ENCODE assay signal across 8 mouse cellular contexts in the genomic region with DNA sequence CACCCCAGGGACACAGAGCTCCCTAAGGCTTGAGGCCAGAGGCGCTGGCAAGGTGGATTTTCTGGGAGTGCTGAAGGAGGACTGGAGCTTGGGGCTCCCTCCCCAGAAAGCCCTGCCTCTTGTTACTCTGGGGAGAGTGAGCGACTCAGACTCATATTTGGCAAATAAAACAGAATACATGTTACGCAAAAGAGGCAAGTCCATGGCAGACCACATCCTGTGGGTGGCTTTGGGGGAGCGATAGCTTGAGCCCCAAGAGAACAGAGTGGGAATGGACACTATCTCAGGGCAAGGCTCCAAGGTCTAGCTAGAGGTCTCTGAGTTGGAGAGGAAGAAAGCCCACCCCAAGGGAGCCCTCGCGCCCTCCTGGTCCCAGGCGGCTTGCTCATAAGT. TPM values are rescaled to one million over a fixed set of nuclear protein-coding genes. Genes with fewer than 3 reads are reported as not detected.
DNase-seq lines count a peak whose midpoint lies in the region; ATAC-seq and TF ChIP-seq lines count a peak whose summit lies in the region.

No protein-coding gene starts in this region.

- peaks cover 31% of the 10 kb centered on the region for H3K4me1 ChIP-seq in liver, adult 2 months (ENCODE audit: control insufficient read depth, insufficient read depth, low read length)
- peaks cover 14% of the 10 kb centered on the region for H3K4me1 ChIP-seq in bone marrow, adult 2 months (ENCODE audit: control insufficient read depth, insufficient read depth, low read length)
- H3K4me1 ChIP-seq in intestine, embryonic 16.5 days (ENCODE audit: control insufficient read depth, insufficient read depth, low read length), result peaks cover 53% of the 10 kb centered on the region

- no peak overlapping the region for H3K9ac ChIP-seq in liver, adult 2 months (ENCODE audit: low read depth, low read length)
- peak overlapping the region; percentile 51 for H3K9ac ChIP-seq in intestine, embryonic 16.5 days (ENCODE audit: low read depth, low read length)

- H3ac ChIP-seq in myocyte (ENCODE audit: control insufficient read depth, insufficient read length), result no peak overlapping the region

- no peak for DNase-seq in liver, adult 2 months (ENCODE audit: extremely low read depth, low read depth, low spot score)
- DNase-seq in liver, result no peak
- DNase-seq in left cerebral cortex, postnatal 36 days (ENCODE audit: low spot score in 2 of 2), result no peak
- DNase-seq in cerebellum, postnatal 25 days, result no peak
- no peak for DNase-seq in left cerebral cortex, adult 11 months (ENCODE audit: low spot score)

- no peak for TF ChIP-seq POLR2A in liver, adult 2 months (IDR thresholded peaks at IDR 0.05; ENCODE audit: extremely low read depth, insufficient read depth, low read length)
- TF ChIP-seq POLR2A in bone marrow, adult 2 months (IDR thresholded peaks at IDR 0.05; ENCODE audit: borderline replicate concordance, control insufficient read depth, low read depth, low read length), result no peak
- no peak for TF ChIP-seq POLR2A in myocyte (IDR thresholded peaks at IDR 0.05; ENCODE audit: insufficient read length, low read depth)

- peaks cover 8% of the 10 kb centered on the region; the same call in 1 of the 2 replicates for H3K36me3 ChIP-seq in liver, adult 2 months (ENCODE audit: control insufficient read depth, insufficient read depth, low read length)
- peaks cover 2% of the 10 kb centered on the region; the same call in 1 of the 2 replicates for H3K36me3 ChIP-seq in intestine, embryonic 16.5 days (ENCODE audit: control insufficient read depth, insufficient read depth, low read length)
- peaks cover 7% of the 10 kb centered on the region for H3K36me3 ChIP-seq in myocyte (ENCODE audit: control insufficient read depth, insufficient read depth)

- no peaks in the 10 kb centered on the region for H3K9me3 ChIP-seq in intestine, embryonic 16.5 days (ENCODE audit: control insufficient read depth, low read length)

- peak overlapping the region; percentile 37 for H3K4me2 ChIP-seq in intestine, embryonic 16.5 days (ENCODE audit: low read depth, low read length)
- peak overlapping the region; percentile 99 for H3K4me2 ChIP-seq in myocyte (ENCODE audit: low read depth)

- no peak for ATAC-seq in intestine, embryonic 16.5 days

- intact Hi-C loops in left cerebral cortex, postnatal 36 days (cut with DNase I), result no loop called here

- no peak overlapping the region for H3K4me3 ChIP-seq in liver, adult 2 months (ENCODE audit: insufficient read depth, low read depth, low read length)
- H3K4me3 ChIP-seq in bone marrow, adult 2 months (replicated peaks; ENCODE audit: control insufficient read depth, low read depth, low read length), result no peak overlapping the region
- H3K4me3 ChIP-seq in intestine, embryonic 16.5 days (ENCODE audit: low read length), result no peak overlapping the region
- H3K4me3 ChIP-seq in myocyte, result peak overlapping the region; percentile 91

- no peaks in the 10 kb centered on the region; the same call in 1 of the 2 replicates for H3K79me2 ChIP-seq in liver, adult 2 months (ENCODE audit: control insufficient read depth, insufficient read depth, low read length)
- H3K79me2 ChIP-seq in myocyte (ENCODE audit: control insufficient read depth, insufficient read depth), result peaks cover 54% of the 10 kb centered on the region

- H3K27me3 ChIP-seq in liver, adult 2 months (ENCODE audit: control insufficient read depth, insufficient read depth, low read length), result no peaks in the 10 kb centered on the region
- no peaks in the 10 kb centered on the region for H3K27me3 ChIP-seq in intestine, embryonic 16.5 days (replicated peaks; ENCODE audit: control insufficient read depth, insufficient read depth, low read length)
- H3K27me3 ChIP-seq in myocyte (ENCODE audit: control insufficient read depth, insufficient read depth, insufficient read length), result no peaks in the 10 kb centered on the region

- 72% methylated on average over 7 of the region's 7 CpGs for WGBS in liver, adult 2 months
- 10% methylated on average over 7 of the region's 7 CpGs for WGBS in bone marrow, adult 2 months
- 73% methylated on average over 7 of the region's 7 CpGs for WGBS in intestine, embryonic 16.5 days

- peak overlapping the region; percentile 27 for H3K27ac ChIP-seq in liver, adult 2 months (replicated peaks; ENCODE audit: insufficient read depth, low read depth, low read length)
- H3K27ac ChIP-seq in bone marrow, adult 2 months (ENCODE audit: control insufficient read depth, insufficient read depth, low read depth, low read length, poor library complexity), result peak overlapping the region; percentile 73
- H3K27ac ChIP-seq in intestine, embryonic 16.5 days (ENCODE audit: low read length), result peak overlapping the region; percentile 85

- TF ChIP-seq CTCF in liver, adult 2 months (IDR thresholded peaks at IDR 0.05; ENCODE audit: low read depth, low read length), result no peak
- TF ChIP-seq CTCF in bone marrow, adult 2 months (IDR thresholded peaks at IDR 0.05; ENCODE audit: control insufficient read depth, insufficient read depth, low read length), result no peak

TF ChIP-seq in myocyte, 11 proteins besides CTCF, POLR2A, EP300 and RAD21:
- TF ChIP-seq MAX (IDR thresholded peaks at IDR 0.05; ENCODE audit: low read depth), result no peak
- no peak for TF ChIP-seq USF1 (IDR thresholded peaks at IDR 0.05; ENCODE audit: low read depth)
- TF ChIP-seq CEBPB (IDR thresholded peaks at IDR 0.05; ENCODE audit: insufficient read depth, poor library complexity, severe bottlenecking), result peak; percentile 71

RNA-seq across cellular contexts. Expression of a gene that starts 4.4 kb away (rescaled TPM):
- total RNA-seq in liver, adult 2 months (2014; rRNA removed), result 0.67 and 0.74 TPM in 2 replicates
- 2.4 and 3.0 TPM in 2 replicates for polyA plus RNA-seq in liver, adult 2 months (2012; rRNA removed)
- 3.6 and 12.5 TPM in 2 replicates for polyA plus RNA-seq in bone marrow, adult 2 months (2011; ENCODE audit: insufficient read depth, insufficient read length, low replicate concordance, missing spikeins)
- 1.4 and 1.5 TPM in 2 replicates for polyA plus RNA-seq in intestine, embryonic 16.5 days (2015; fragmentation: Nextera tagmentation; extraction: Ambion mirVana)
- polyA plus RNA-seq in myocyte (2012; fragmentation: generic; extraction: Trizol), result 5.9 TPM
- total RNA-seq in left cerebral cortex, postnatal 36 days (2021), result under 1 TPM; 0.54 to 0.70 TPM

RNA-seq across cellular contexts. Expression of a gene that starts 38.3 kb away (rescaled TPM):
- 4.7 and 4.9 TPM in 2 replicates for total RNA-seq in liver, adult 2 months (2014; rRNA removed)
- polyA plus RNA-seq in liver, adult 2 months (2012; rRNA removed), result 5.2 and 5.9 TPM in 2 replicates
- polyA plus RNA-seq in bone marrow, adult 2 months (2011; ENCODE audit: insufficient read depth, insufficient read length, low replicate concordance, missing spikeins), result 25.1 and 39.9 TPM in 2 replicates
- polyA plus RNA-seq in intestine, embryonic 16.5 days (2015; fragmentation: Nextera tagmentation; extraction: Ambion mirVana), result 39.3 and 40.3 TPM in 2 replicates
- polyA plus RNA-seq in myocyte (2012; fragmentation: generic; extraction: Trizol), result 19.3 TPM
- total RNA-seq in left cerebral cortex, postnatal 36 days (2021), result 100 to 1,000 TPM; 123 to 140 TPM

RNA-seq across cellular contexts. Expression of a gene that starts 56.8 kb away (rescaled TPM):
- total RNA-seq in liver, adult 2 months (2014; rRNA removed), result 7.5 and 7.6 TPM in 2 replicates
- 6.1 and 6.9 TPM in 2 replicates for polyA plus RNA-seq in liver, adult 2 months (2012; rRNA removed)
- 9.4 and 15.8 TPM in 2 replicates for polyA plus RNA-seq in bone marrow, adult 2 months (2011; ENCODE audit: insufficient read depth, insufficient read length, low replicate concordance, missing spikeins)
- 21.3 and 22.7 TPM in 2 replicates for polyA plus RNA-seq in intestine, embryonic 16.5 days (2015; fragmentation: Nextera tagmentation; extraction: Ambion mirVana)
- 14.3 TPM for polyA plus RNA-seq in myocyte (2012; fragmentation: generic; extraction: Trizol)
- 10 to 100 TPM; 13.6 to 14.2 TPM for total RNA-seq in left cerebral cortex, postnatal 36 days (2021)

RNA-seq across cellular contexts. Expression of a gene that starts 57.8 kb away (rescaled TPM):
- total RNA-seq in liver, adult 2 months (2014; rRNA removed), result 0.09 TPM in 1 of 2 replicates, not detected in the other
- 0.05 TPM in 1 of 2 replicates, not detected in the other for polyA plus RNA-seq in liver, adult 2 months (2012; rRNA removed)
- polyA plus RNA-seq in bone marrow, adult 2 months (2011; ENCODE audit: insufficient read depth, insufficient read length, low replicate concordance, missing spikeins), result not detected in 2 replicates
- not detected in 2 replicates for polyA plus RNA-seq in intestine, embryonic 16.5 days (2015; fragmentation: Nextera tagmentation; extraction: Ambion mirVana)
- 0.14 TPM for polyA plus RNA-seq in myocyte (2012; fragmentation: generic; extraction: Trizol)
- under 1 TPM in 1 of 2 experiments, not detected in 1; 0.30 TPM for total RNA-seq in left cerebral cortex, postnatal 36 days (2021)

Comparison
In these comparisons a context has a peak if more than half of its experiments do, and no peak if none do; other contexts are left out.
1. H3K27ac ChIP-seq: peak in every context shown above with its lines; median percentile 85 in intestine, embryonic 16.5 days; 73 in bone marrow, adult 2 months; 27 in liver, adult 2 months.